Mouse (Mus musculus): Measurements from ENCODE around the gene Cd44. TPM values are rescaled to one million over a fixed set of nuclear protein-coding genes. Genes with fewer than 3 reads are reported as not detected.

Cd44 gene
- total RNA-seq (2023; ENCODE audit: inconsistent age) = 92.5 to 108 TPM (median 99.5 TPM) in 4 replicates

GRCm38 (mm10) chr2:102900875-102901827, at the start of gene Cd44:
Cd44 (minus strand) TSS chr2:102901665.

Other genes starting within 250 kb of the Cd44 start
- gene Slc1a2, start 243.0 kb downstream of the Cd44 start, total RNA-seq (2023; ENCODE audit: inconsistent age) = 0.10 to 0.33 TPM (median 0.19 TPM) in 3 of 4 replicates, not detected in the other
- gene Pdhx, start 171.8 kb upstream of the Cd44 start, total RNA-seq (2023; ENCODE audit: inconsistent age) = 13.9 to 16.0 TPM (median 14.9 TPM) in 4 replicates
- gene Apip, start 172.0 kb upstream of the Cd44 start, total RNA-seq (2023; ENCODE audit: inconsistent age) = 18.9 to 38.2 TPM (median 27.7 TPM) in 4 replicates

Measured in B cell, adult (primary cell).